Mouse (Mus musculus): ENCODE results near the gene Cpxm1.

- TF ChIP-seq POLR2A (IDR thresholded peaks at IDR 0.05; ENCODE audit: insufficient read length, low read depth) (no peak), POLR2AphosphoS2 (IDR thresholded peaks at IDR 0.05; ENCODE audit: insufficient read length, low read depth) (no peak), MAX (IDR thresholded peaks at IDR 0.05; ENCODE audit: low read depth) (no peak), USF1 (IDR thresholded peaks at IDR 0.05; ENCODE audit: low read depth) (no peak), SRF (IDR thresholded peaks at IDR 0.05; ENCODE audit: control insufficient read depth, insufficient read length, low read depth) (no peak), REST (IDR thresholded peaks at IDR 0.05; ENCODE audit: insufficient read depth, insufficient read length) (no peak), TCF12 (IDR thresholded peaks at IDR 0.05; ENCODE audit: insufficient read depth, poor library complexity, severe bottlenecking) (no peak), CEBPB (IDR thresholded peaks at IDR 0.05; ENCODE audit: insufficient read depth, poor library complexity, severe bottlenecking) (no peak), MYOG (IDR thresholded peaks at IDR 0.05; ENCODE audit: control insufficient read depth in 1 of 3, insufficient read depth in 1 of 3, insufficient read length in 2 of 3, low read depth in 2 of 3) (no peak), MYOD1 (IDR thresholded peaks at IDR 0.05; ENCODE audit: control insufficient read depth in 1 of 3, insufficient read length in 2 of 3, low read depth in 2 of 3) (no peak)
Observed at GRCm38 (mm10) chr2:130383895-130384294, 13.5 kb downstream of the Cpxm1 start.

Measured in myocyte (in vitro differentiated cells).